Comparison of ENCODE assay signal across 10 mouse cellular contexts in genomic region chr19:5695849-5696462, GRCm38 (mm10). TPM values are rescaled to one million over a fixed set of nuclear protein-coding genes. Genes with fewer than 3 reads are reported as not detected.
DNase-seq lines count a peak whose midpoint lies in the region; ATAC-seq lines count a peak whose summit lies in the region.
"Had no signal": no experiment of that assay in that cellular context is flagged by ENCODE, and none has a peak within 500 bp of the region (broad histone marks: within the 10 kb centered on the region; RNA-seq: fewer than 3 reads in every experiment).

No protein-coding gene starts in this region.

- H3K27me3 ChIP-seq in heart, embryonic 13.5 days (replicated peaks), result no peaks in the 10 kb centered on the region
- 0 out of 2 replicates have a peak, but pooled peaks cover 2% of the 10 kb centered on the region for H3K27me3 ChIP-seq in midbrain, embryonic 16.5 days (ENCODE audit: control insufficient read depth, insufficient read depth, low read depth, low read length)
- H3K27me3 ChIP-seq: liver, embryonic 12.5 days had no signal

- ATAC-seq in heart, embryonic 13.5 days (ENCODE audit: extremely low read depth, insufficient number of reproducible peaks, low FRiP score, low TSS enrichment), result no peak
- ATAC-seq in midbrain, embryonic 16.5 days, result no peak
- ATAC-seq: liver, embryonic 12.5 days had no signal

- H3K27ac ChIP-seq in heart, embryonic 13.5 days (replicated peaks), result no peak overlapping the region
- no peak overlapping the region for H3K27ac ChIP-seq in midbrain, embryonic 16.5 days (ENCODE audit: low read length)
- H3K27ac ChIP-seq: liver, embryonic 12.5 days had no signal

- peaks cover 41% of the 10 kb centered on the region for H3K4me1 ChIP-seq in heart, embryonic 13.5 days
- peaks cover 11% of the 10 kb centered on the region for H3K4me1 ChIP-seq in midbrain, embryonic 16.5 days (ENCODE audit: control insufficient read depth, insufficient read depth, low read length)

- peak overlapping the region; percentile 55 for H3K4me2 ChIP-seq in heart, embryonic 13.5 days
- H3K4me2 ChIP-seq in midbrain, embryonic 16.5 days (ENCODE audit: low read length), result peak overlapping the region; percentile 40
- H3K4me2 ChIP-seq: liver, embryonic 12.5 days had no signal

- 30% methylated on average over 41 of the region's 41 CpGs for WGBS in heart, embryonic 13.5 days
- 16% methylated on average over 40 of the region's 41 CpGs for WGBS in midbrain, embryonic 16.5 days

- H3K4me3 ChIP-seq in heart, embryonic 13.5 days, result peak overlapping the region; percentile 22; the same call in 1 of the 2 replicates
- peak overlapping the region; percentile 24 for H3K4me3 ChIP-seq in midbrain, embryonic 16.5 days (ENCODE audit: low read depth, low read length)
- H3K4me3 ChIP-seq: liver, embryonic 12.5 days had no signal

- H3K9me3 ChIP-seq in heart, embryonic 13.5 days, result no peaks in the 10 kb centered on the region
- H3K9me3 ChIP-seq in midbrain, embryonic 16.5 days (replicated peaks; ENCODE audit: control insufficient read depth, low read length, poor library complexity, severe bottlenecking), result no peaks in the 10 kb centered on the region
- H3K9me3 ChIP-seq: liver, embryonic 12.5 days had no signal

- H3K36me3 ChIP-seq in heart, embryonic 13.5 days, result peaks cover 93% of the 10 kb centered on the region
- H3K36me3 ChIP-seq in midbrain, embryonic 16.5 days (ENCODE audit: control insufficient read depth, insufficient read depth, low read length), result peaks cover 20% of the 10 kb centered on the region

- peak overlapping the region; percentile 33 for H3K9ac ChIP-seq in heart, embryonic 13.5 days
- peak overlapping the region; percentile 45; the same call in 1 of the 2 replicates for H3K9ac ChIP-seq in midbrain, embryonic 16.5 days (ENCODE audit: low read depth, low read length)
- H3K9ac ChIP-seq: liver, embryonic 12.5 days had no signal

- intact Hi-C loops in heart, postnatal 14 days (cut with DNase I), result no loop called here

- DNase-seq in heart, postnatal 14 days, result no peak
- peak; percentile 93 for DNase-seq in ZHBTc4 (ENCODE audit: low read depth, low spot score)
- peak; percentile 31 for DNase-seq in forelimb bud, embryonic 11.5 days (ENCODE audit: low read depth, low spot score)
- no peak for DNase-seq in urinary bladder, postnatal 25 days (ENCODE audit: low spot score)
- no peak for DNase-seq in spleen, postnatal 10 days (ENCODE audit: low spot score in 2 of 2)
- no peak for DNase-seq in left cerebral cortex, adult 18-20 months (ENCODE audit: low spot score in 2 of 2)

RNA-seq across cellular contexts. Expression of gene Pcnx3, which starts 7.2 kb away (rescaled TPM):
- 13.6 and 14.9 TPM in 2 replicates for polyA plus RNA-seq in heart, embryonic 13.5 days (2015; fragmentation: Nextera tagmentation; extraction: Ambion mirVana)
- 10 to 100 TPM; 24.0 to 24.9 TPM for total RNA-seq in heart, postnatal 14 days (2021)
- 23.9 and 25.3 TPM in 2 replicates for polyA plus RNA-seq in midbrain, embryonic 16.5 days (2015; fragmentation: Nextera tagmentation; extraction: Ambion mirVana)
- total RNA-seq in left cerebral cortex, adult 18-20 months (2021), result 10 to 100 TPM; 61.1 to 74.0 TPM

RNA-seq across cellular contexts. Expression of gene Map3k11, which starts 7.4 kb away (rescaled TPM):
- 23.2 and 24.0 TPM in 2 replicates for polyA plus RNA-seq in heart, embryonic 13.5 days (2015; fragmentation: Nextera tagmentation; extraction: Ambion mirVana)
- total RNA-seq in heart, postnatal 14 days (2021), result 10 to 100 TPM; 35.9 to 37.2 TPM
- 9.5 and 12.9 TPM in 2 replicates for polyA plus RNA-seq in midbrain, embryonic 16.5 days (2015; fragmentation: Nextera tagmentation; extraction: Ambion mirVana)
- 10 to 100 TPM; 18.8 to 22.4 TPM for total RNA-seq in left cerebral cortex, adult 18-20 months (2021)

RNA-seq across cellular contexts. Expression of gene Kcnk7, which starts 8.2 kb away (rescaled TPM):
- polyA plus RNA-seq in heart, embryonic 13.5 days (2015; fragmentation: Nextera tagmentation; extraction: Ambion mirVana), result 0.29 TPM in 1 of 2 replicates, not detected in the other
- total RNA-seq in heart, postnatal 14 days (2021), result not detected
- polyA plus RNA-seq in midbrain, embryonic 16.5 days (2015; fragmentation: Nextera tagmentation; extraction: Ambion mirVana), result 0.15 TPM in 1 of 2 replicates, not detected in the other
- not detected for total RNA-seq in left cerebral cortex, adult 18-20 months (2021)
- total RNA-seq: gastrocnemius, postnatal 4 days had no signal

RNA-seq across cellular contexts. Expression of gene Ehbp1l1, which starts 30.2 kb away (rescaled TPM):
- polyA plus RNA-seq in heart, embryonic 13.5 days (2015; fragmentation: Nextera tagmentation; extraction: Ambion mirVana), result 85.9 and 96.8 TPM in 2 replicates
- 100 to 1,000 TPM; 124 to 141 TPM for total RNA-seq in heart, postnatal 14 days (2021)
- 31.3 and 38.6 TPM in 2 replicates for polyA plus RNA-seq in midbrain, embryonic 16.5 days (2015; fragmentation: Nextera tagmentation; extraction: Ambion mirVana)
- total RNA-seq in left cerebral cortex, adult 18-20 months (2021), result 10 to 100 TPM; 23.7 to 24.7 TPM

RNA-seq across cellular contexts. Expression of gene Sipa1, which starts 32.4 kb away (rescaled TPM):
- 21.9 and 23.2 TPM in 2 replicates for polyA plus RNA-seq in heart, embryonic 13.5 days (2015; fragmentation: Nextera tagmentation; extraction: Ambion mirVana)
- total RNA-seq in heart, postnatal 14 days (2021), result 10 to 100 TPM; 32.7 to 33.8 TPM
- polyA plus RNA-seq in midbrain, embryonic 16.5 days (2015; fragmentation: Nextera tagmentation; extraction: Ambion mirVana), result 17.5 and 17.7 TPM in 2 replicates
- total RNA-seq in left cerebral cortex, adult 18-20 months (2021), result 10 to 100 TPM; 11.5 to 13.3 TPM

Comparison
In these comparisons a context has a peak if more than half of its experiments do, and no peak if none do; other contexts are left out.
1. DNase-seq: peak in ZHBTc4 (single experiment) and forelimb bud, embryonic 11.5 days (single experiment); none in heart, postnatal 14 days (0 of 2), urinary bladder, postnatal 25 days (single experiment), spleen, postnatal 10 days (0 of 2) and left cerebral cortex, adult 18-20 months (0 of 2).